Mouse (Mus musculus) left cerebral cortex, adult 2 months (tissue): Measurements from ENCODE around the gene Tyw5. TPM values are rescaled to one million over a fixed set of nuclear protein-coding genes. Genes with fewer than 3 reads are reported as not detected.

Experiments used
- DNase-seq, 2 experiments: peaks; one replicate each; pipeline ENCODE4 v3.0.0; 2021 to 2022; ENCODE audit warnings: low spot score in 2 of 2, mixed read lengths in 1 of 2; ENCODE audit errors: extremely low spot score in 1 of 2
- H3K27ac ChIP-seq: fragments of 200-600 bp; 2 replicates; pipeline ENCODE4 v1.8.1; 2022
- H3K4me3 ChIP-seq: fragments of 200-600 bp; 2 replicates; pipeline ENCODE4 v1.8.1; 2022
- CTCF ChIP-seq: fragments of 200-600 bp; IDR thresholded peaks from 2 replicates; pipeline ENCODE4 v1.8.1; 2022; ENCODE audit warnings: antibody characterized with exemption, mild to moderate bottlenecking, moderate library complexity
- intact Hi-C: fragments of 180-260 bp; cut with DNase I; formaldehyde crosslinking; loops from one replicate; pipeline ENCODE4 v1.15.1; 2025
- total RNA-seq, 2 experiments: library from RNA; stranded (reverse); gene quantifications; 2 replicates each; pipeline ENCODE4 v1.2.3; 2021

Tyw5 gene
- total RNA-seq, 2 experiments from 2014 or later, result 28.6 to 30.3 TPM

GRCm38 (mm10) chr1:57423696-57424095 lies 16.8 kb upstream of the Tyw5 start:
- TF ChIP-seq CTCF, result peak; percentile 58
- intact Hi-C loops, result loop anchor here (1.0 to 10.0 kb wide), 6 partner anchors 451 to 873 kb away; partner anchors contain the start of gene Aox3
- no peak overlapping the region for H3K4me3 ChIP-seq
- no peak overlapping the region for H3K27ac ChIP-seq
- no peak for DNase-seq

DNA sequence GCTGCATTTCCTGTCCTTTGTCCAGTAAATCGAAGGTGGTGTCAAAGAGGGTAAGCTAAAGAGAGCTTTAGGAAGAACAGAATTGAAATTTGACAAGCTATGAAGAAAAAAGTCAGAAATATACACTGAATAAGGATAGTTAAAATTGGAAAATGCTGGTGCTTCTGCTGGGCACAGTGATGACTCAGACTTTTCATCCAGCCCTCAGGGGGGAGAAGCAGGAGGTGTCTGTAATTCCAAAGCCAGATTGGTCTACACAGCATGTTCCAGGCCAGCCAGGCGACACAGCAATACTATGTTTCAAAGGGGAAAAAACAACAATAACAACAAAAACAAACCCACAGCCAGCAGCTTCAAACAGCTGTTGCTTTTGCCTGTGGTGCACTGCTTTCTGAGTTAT lies 6.5 kb upstream of the Tyw5 start:
- no peak overlapping the region for H3K4me3 ChIP-seq
- no peak for DNase-seq
- no peak for TF ChIP-seq CTCF
- intact Hi-C loops, result loop anchor here (10.0 kb wide), 1 partner anchor 981 kb away; the partner anchor contains the start of gene Bzw1
- 0 out of 2 replicates have a peak overlapping the region, but pooled peaks have one; percentile 11 for H3K27ac ChIP-seq

DNA sequence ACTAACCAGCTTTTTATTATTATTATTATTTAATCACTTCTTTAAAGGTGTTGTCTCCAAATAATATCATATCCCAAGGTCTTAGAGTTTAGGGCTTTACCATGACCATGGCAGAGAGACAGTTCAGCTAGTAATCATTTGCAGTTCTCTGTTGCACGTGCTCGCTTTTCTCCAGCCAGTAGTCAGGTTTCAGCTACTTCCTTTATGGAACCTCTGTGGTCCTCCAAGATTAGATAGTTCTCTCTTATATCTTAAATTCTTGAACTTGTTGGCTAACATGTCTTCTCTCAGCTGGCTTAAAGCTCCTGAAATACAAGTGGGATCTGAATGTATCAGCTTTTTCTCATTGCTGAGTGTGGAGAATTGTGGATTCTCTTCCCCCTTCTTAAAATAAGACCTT lies 2.1 kb upstream of the Tyw5 start:
- no peak for TF ChIP-seq CTCF
- no peak overlapping the region for H3K4me3 ChIP-seq
- intact Hi-C loops, result loop anchor here (10.0 kb wide), 1 partner anchor 1176 kb away; the partner anchor contains the start of genes Fam126b and Ndufb3
- DNase-seq, result no peak
- no peak overlapping the region for H3K27ac ChIP-seq

GRCm38 (mm10) chr1:57402116-57402515 lies 4.8 kb downstream of the Tyw5 start:
- no peak for TF ChIP-seq CTCF
- no peak overlapping the region for H3K27ac ChIP-seq
- DNase-seq, result no peak
- H3K4me3 ChIP-seq, result no peak overlapping the region
- intact Hi-C loops, result loop anchor here (10.0 kb wide), 1 partner anchor 1183 kb away; the partner anchor contains the start of genes Fam126b and Ndufb3

DNA sequence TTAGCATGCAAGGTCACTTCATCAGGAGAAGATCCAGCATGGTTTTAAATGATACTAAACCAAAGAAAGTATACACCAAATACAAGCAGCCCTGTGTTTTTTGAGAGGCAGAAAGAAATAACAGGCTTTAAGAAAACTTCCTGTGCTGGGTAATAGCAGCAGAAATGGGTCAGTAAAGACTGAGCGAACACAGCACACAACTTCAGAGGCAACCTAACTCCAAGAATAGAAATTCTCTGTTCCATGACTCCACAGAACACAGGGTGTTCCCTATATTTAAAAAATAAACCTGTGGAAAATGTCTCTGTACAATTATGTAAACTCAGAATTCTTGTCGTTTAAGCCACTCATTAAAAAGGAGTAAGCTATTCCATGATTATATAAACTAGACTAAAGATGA lies 6.0 kb downstream of the Tyw5 start:
- Histone ChIP-seq H3K4me3 (no peak overlapping the region), H3K27ac (peak overlapping the region; percentile 20; the same call in 1 of the 2 replicates)
- DNase-seq, result no peak
- no peak for TF ChIP-seq CTCF
- intact Hi-C loops, result loop anchor here (10.0 kb wide), 1 partner anchor 1184 kb away; the partner anchor contains the start of genes Fam126b and Ndufb3

DNA sequence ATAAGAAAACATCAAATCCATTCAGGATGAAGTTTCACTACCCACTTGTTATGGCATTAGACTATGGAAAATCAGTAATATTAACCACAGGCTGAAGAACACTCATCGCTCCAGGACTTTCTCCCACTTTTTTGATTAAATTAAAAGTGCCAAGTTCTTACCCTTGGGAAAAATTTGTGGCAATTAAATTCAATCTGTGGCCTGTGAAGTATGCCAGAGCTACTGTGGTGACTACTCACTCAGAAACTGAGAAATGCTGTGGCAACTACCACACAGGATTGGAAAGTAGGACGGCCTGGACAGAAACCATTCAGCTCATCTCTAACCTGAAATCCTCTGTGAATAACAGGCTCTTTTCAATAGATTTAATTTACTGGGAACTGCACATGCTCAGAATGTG lies 6.6 kb downstream of the Tyw5 start:
- TF ChIP-seq CTCF, result no peak
- H3K4me3 ChIP-seq, result no peak overlapping the region
- DNase-seq, result no peak
- H3K27ac ChIP-seq, result peak overlapping the region; percentile 20; the same call in 1 of the 2 replicates
- intact Hi-C loops, result loop anchor here (10.0 kb wide), 1 partner anchor 1184 kb away; the partner anchor contains the start of genes Fam126b and Ndufb3

DNA sequence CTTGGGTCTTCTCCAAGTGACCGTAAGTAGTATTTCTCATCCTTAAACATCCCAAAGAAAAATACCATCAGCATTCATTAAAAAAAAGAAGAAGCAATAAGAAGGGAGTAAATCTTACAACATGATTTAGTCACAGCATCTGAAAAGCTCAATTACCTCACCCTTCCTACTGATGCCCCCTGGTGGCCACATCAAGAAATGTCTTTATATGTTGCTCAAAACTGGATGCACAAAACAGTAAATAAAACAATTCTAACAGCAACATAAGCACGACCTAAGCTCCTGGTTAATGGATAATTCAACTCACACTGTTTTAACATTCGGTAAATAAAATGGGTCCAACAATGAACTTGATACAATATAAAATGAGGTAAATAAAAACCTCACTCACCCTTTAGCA lies 12.8 kb downstream of the Tyw5 start:
- intact Hi-C loops, result loop anchor here (2.0 kb wide), 1 partner anchor 1507 kb away; no protein-coding TSS in a partner anchor
- DNase-seq, result peak; percentile 58 to 59

GRCm38 (mm10) chr1:57392417-57392816 lies 14.5 kb downstream of the Tyw5 start:
- DNase-seq, result no peak
- intact Hi-C loops, result no loop called here
- no peak for TF ChIP-seq CTCF
- Histone ChIP-seq H3K4me3 (no peak overlapping the region), H3K27ac (no peak overlapping the region)

More for the DNA sequence above, 12.8 kb downstream of the Tyw5 start:
- Histone ChIP-seq H3K27ac (no peak overlapping the region), H3K4me3 (no peak overlapping the region)
- peak; percentile 84 for TF ChIP-seq CTCF

DNA sequence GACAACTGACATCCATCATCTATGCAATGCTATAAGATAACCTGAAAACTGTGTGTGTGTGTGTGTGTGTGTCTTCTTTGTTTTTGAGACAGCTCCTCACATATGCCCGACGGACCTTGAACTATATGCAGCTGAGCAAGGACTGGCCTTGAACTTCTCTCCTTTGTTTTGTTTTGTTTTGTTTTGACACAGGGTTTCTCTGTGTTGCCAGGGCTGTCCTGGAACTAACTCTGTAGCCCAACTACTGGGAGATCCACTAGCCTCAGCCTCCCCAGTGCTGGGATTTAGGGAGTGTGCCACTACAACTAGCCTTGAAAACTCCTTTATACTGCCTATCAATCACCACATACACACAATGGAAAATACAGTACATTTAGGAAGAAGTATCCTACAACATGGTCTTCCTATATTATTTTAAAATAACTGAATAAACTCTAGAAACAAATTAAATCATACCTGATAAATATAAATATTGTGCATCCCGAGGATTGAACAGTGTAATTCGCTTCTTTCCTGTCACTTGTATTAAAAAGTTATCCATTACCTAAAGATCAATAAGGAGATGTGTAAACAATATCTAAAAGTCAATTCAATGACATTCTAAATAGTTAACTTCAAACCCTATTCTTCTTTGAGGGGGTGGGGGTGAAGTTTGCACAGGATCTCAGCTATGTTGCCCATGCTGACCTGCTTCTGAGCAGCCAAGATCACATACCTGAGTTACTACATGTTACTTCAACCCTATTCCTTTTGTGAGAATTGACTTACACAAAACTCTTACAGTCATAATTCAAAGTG lies 15.7 kb downstream of the Tyw5 start:
- no peak for DNase-seq
- intact Hi-C loops, result no loop called here
- no peak for TF ChIP-seq CTCF
- Histone ChIP-seq H3K4me3 (no peak overlapping the region), H3K27ac (no peak overlapping the region)

GRCm38 (mm10) chr1:57388402-57389155 lies 18.3 kb downstream of the Tyw5 start:
- peak overlapping the region; percentile 60 for H3K27ac ChIP-seq
- no peak for DNase-seq
- intact Hi-C loops, result no loop called here

DNA sequence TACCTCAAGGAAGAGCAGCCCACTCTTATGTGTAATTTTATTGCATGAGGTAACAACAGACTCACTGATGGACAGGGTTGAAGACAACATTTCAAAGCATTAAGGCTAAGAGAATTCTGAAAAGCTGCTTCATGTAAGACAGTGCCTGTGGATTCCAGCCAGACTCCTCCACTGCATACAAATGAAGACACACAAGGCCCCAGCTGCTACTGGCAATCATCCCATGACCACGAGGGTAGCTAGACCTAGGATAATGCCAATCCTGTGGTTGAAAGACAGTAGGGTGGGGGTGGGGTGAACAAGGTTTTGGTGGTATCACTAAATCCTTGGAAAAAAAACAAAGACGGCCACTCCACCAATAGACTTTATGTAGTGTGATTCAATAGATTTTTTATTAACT lies 19.0 kb downstream of the Tyw5 start:
- Histone ChIP-seq H3K4me3 (no peak overlapping the region), H3K27ac (peak overlapping the region; percentile 60)
- TF ChIP-seq CTCF, result no peak
- intact Hi-C loops, result no loop called here
- DNase-seq, result peak; percentile 30 to 55

More at GRCm38 (mm10) chr1:57388402-57389155, 18.3 kb downstream of the Tyw5 start:
- TF ChIP-seq CTCF, result no peak
- H3K4me3 ChIP-seq, result no peak overlapping the region

- intact Hi-C loops, result no loop called here
- Histone ChIP-seq H3K27ac (no peak overlapping the region), H3K4me3 (no peak overlapping the region)
- TF ChIP-seq CTCF, result no peak
- DNase-seq, result no peak
These were observed 20.4 kb downstream of the Tyw5 start for GRCm38 (mm10) chr1:57386519-57386918.
